In genomic region chr5:30887858-30888336, GRCm38 (mm10) we compare ENCODE assay signal across 8 mouse cellular contexts. TPM values are rescaled to one million over a fixed set of nuclear protein-coding genes. Genes with fewer than 3 reads are reported as not detected.
A peak's percentile ranks its signal among the peaks of the same experiment; 100 is the strongest.
DNase-seq lines count a peak whose midpoint lies in the region; ATAC-seq and TF ChIP-seq lines count a peak whose summit lies in the region.

No protein-coding gene starts in this region.

- no peak for TF ChIP-seq CTCF in cortical plate, adult 2 months (IDR thresholded peaks at IDR 0.05; ENCODE audit: extremely low read depth, insufficient read depth, low read length)

- peak overlapping the region; percentile 78 for H3K4me3 ChIP-seq in cortical plate, adult 2 months (ENCODE audit: insufficient read depth, low read length)
- peak overlapping the region; percentile 99 for H3K4me3 ChIP-seq in megakaryocyte, embryonic 14.5 days (replicated peaks)

- H3K27me3 ChIP-seq in megakaryocyte, embryonic 14.5 days (replicated peaks), result no peaks in the 10 kb centered on the region

- no peak for TF ChIP-seq POLR2A in cortical plate, adult 2 months (IDR thresholded peaks at IDR 0.05; ENCODE audit: extremely low read depth, insufficient read depth, low read length)

- H3K36me3 ChIP-seq in megakaryocyte, embryonic 14.5 days (replicated peaks; ENCODE audit: low read length), result peaks cover 29% of the 10 kb centered on the region

- H3K9me3 ChIP-seq in megakaryocyte, embryonic 14.5 days, result no peaks in the 10 kb centered on the region

- DNase-seq in gastrocnemius, adult 8-10 months (ENCODE audit: low spot score in 2 of 2), result peak; percentile 89 to 90
- DNase-seq in hindlimb bud, embryonic 11.5 days (ENCODE audit: extremely low spot score, low read depth, low spot score), result peak; percentile 98
- peak; percentile 89 to 98 for DNase-seq in left cerebral cortex, adult 8-10 months (ENCODE audit: low spot score in 2 of 2)
- peak; percentile 92 for DNase-seq in right cerebral cortex, postnatal 14 days
- DNase-seq in urinary bladder, postnatal 36 days (ENCODE audit: low spot score in 2 of 2), result peak; percentile 89 to 94

- ATAC-seq in activated CD4-positive, CD25-positive, alpha-beta regulatory T cell, adult 4 months, result peak; percentile 42

- peak overlapping the region; percentile 26; the same call in 1 of the 2 replicates for H3K27ac ChIP-seq in cortical plate, adult 2 months (ENCODE audit: insufficient read depth, low read length)

- no peaks in the 10 kb centered on the region for H3K4me1 ChIP-seq in cortical plate, adult 2 months (ENCODE audit: control insufficient read depth, insufficient read depth, low read length)
- peaks cover 56% of the 10 kb centered on the region for H3K4me1 ChIP-seq in megakaryocyte, embryonic 14.5 days

RNA-seq across cellular contexts. Expression of gene Agbl5, which starts 0.6 kb away (rescaled TPM):
- polyA plus RNA-seq in activated CD4-positive, CD25-positive, alpha-beta regulatory T cell, adult 4 months (2017; shearing (Covaris generic)), result 1 to 10 TPM; 4.6 to 6.5 TPM
- 15.7 and 17.0 TPM in 2 replicates for polyA plus RNA-seq in cortical plate, adult 2 months (2012; rRNA removed)
- 1 to 10 TPM; 2.7 to 5.6 (median 3.2) TPM for total RNA-seq in gastrocnemius, adult 8-10 months (2022)
- total RNA-seq in left cerebral cortex, adult 8-10 months (2022), result 10 to 100 TPM; 14.6 to 18.2 (median 17.0) TPM
- polyA plus RNA-seq in megakaryocyte, embryonic 14.5 days (2012; ENCODE audit: insufficient read depth, low replicate concordance), result 36.7 and 70.8 TPM in 2 replicates

RNA-seq across cellular contexts. Expression of gene Ost4, which starts 19.7 kb away (rescaled TPM):
- 100 to 1,000 TPM; 277 to 289 TPM for polyA plus RNA-seq in activated CD4-positive, CD25-positive, alpha-beta regulatory T cell, adult 4 months (2017; shearing (Covaris generic))
- polyA plus RNA-seq in cortical plate, adult 2 months (2012; rRNA removed), result 150 and 171 TPM in 2 replicates
- total RNA-seq in gastrocnemius, adult 8-10 months (2022), result 100 to 1,000 TPM in 2 of 4 experiments, 10 to 100 TPM in 2; 96.6 to 117 (median 105) TPM
- 100 to 1,000 TPM in 1 of 4 experiments, 10 to 100 TPM in 3; 86.3 to 105 (median 90.6) TPM for total RNA-seq in left cerebral cortex, adult 8-10 months (2022)
- polyA plus RNA-seq in megakaryocyte, embryonic 14.5 days (2012; ENCODE audit: insufficient read depth, low replicate concordance), result 57.7 and 180 TPM in 2 replicates

RNA-seq across cellular contexts. Expression of gene Tmem214, which starts 20.1 kb away (rescaled TPM):
- polyA plus RNA-seq in activated CD4-positive, CD25-positive, alpha-beta regulatory T cell, adult 4 months (2017; shearing (Covaris generic)), result 10 to 100 TPM; 20.4 to 24.5 TPM
- 75.1 and 77.9 TPM in 2 replicates for polyA plus RNA-seq in cortical plate, adult 2 months (2012; rRNA removed)
- total RNA-seq in gastrocnemius, adult 8-10 months (2022), result 10 to 100 TPM; 26.5 to 32.4 (median 29.7) TPM
- total RNA-seq in left cerebral cortex, adult 8-10 months (2022), result 10 to 100 TPM; 58.3 to 64.4 (median 62.9) TPM
- 11.8 and 17.0 TPM in 2 replicates for polyA plus RNA-seq in megakaryocyte, embryonic 14.5 days (2012; ENCODE audit: insufficient read depth, low replicate concordance)

RNA-seq across cellular contexts. Expression of gene Emilin1, which starts 25.3 kb away (rescaled TPM):
- polyA plus RNA-seq in activated CD4-positive, CD25-positive, alpha-beta regulatory T cell, adult 4 months (2017; shearing (Covaris generic)), result under 1 TPM; 0.33 to 0.42 TPM
- polyA plus RNA-seq in cortical plate, adult 2 months (2012; rRNA removed), result 2.7 and 3.1 TPM in 2 replicates
- 1 to 10 TPM; 1.7 to 3.0 (median 2.8) TPM for total RNA-seq in gastrocnemius, adult 8-10 months (2022)
- total RNA-seq in left cerebral cortex, adult 8-10 months (2022), result 1 to 10 TPM; 2.3 to 4.2 (median 2.8) TPM
- polyA plus RNA-seq in megakaryocyte, embryonic 14.5 days (2012; ENCODE audit: insufficient read depth, low replicate concordance), result 427 and 497 TPM in 2 replicates

RNA-seq across cellular contexts. Expression of gene Khk, which starts 33.3 kb away (rescaled TPM):
- 10 to 100 TPM; 11.9 to 20.6 TPM for polyA plus RNA-seq in activated CD4-positive, CD25-positive, alpha-beta regulatory T cell, adult 4 months (2017; shearing (Covaris generic))
- 24.9 and 29.0 TPM in 2 replicates for polyA plus RNA-seq in cortical plate, adult 2 months (2012; rRNA removed)
- 10 to 100 TPM; 35.7 to 40.5 (median 38.2) TPM for total RNA-seq in gastrocnemius, adult 8-10 months (2022)
- total RNA-seq in left cerebral cortex, adult 8-10 months (2022), result 10 to 100 TPM; 16.2 to 21.5 (median 18.9) TPM
- 11.7 and 40.4 TPM in 2 replicates for polyA plus RNA-seq in megakaryocyte, embryonic 14.5 days (2012; ENCODE audit: insufficient read depth, low replicate concordance)

Comparison
In these comparisons a context has a peak if more than half of its experiments do, and no peak if none do; other contexts are left out.
1. Peak in every context shown above with its lines: DNase-seq, ATAC-seq, H3K4me3 ChIP-seq and H3K27ac ChIP-seq.